Mouse (Mus musculus) erythroblast, embryonic 14.5 days (primary cell): ENCODE data around the gene Atrnl1.
"Not testable (repeated sequence)": the region's sequence is repeated elsewhere in the genome, so short reads cannot be mapped to it uniquely, and the experiment has no call there.

Experiments
- GATA1 ChIP-seq: IDR thresholded peaks from 2 replicates; pipeline ENCODE4 v1.6.1; 2012; ENCODE audit warnings: low read length, inconsistent platforms, mixed read lengths
- TAL1 ChIP-seq: IDR thresholded peaks from 3 replicates; pipeline ENCODE4 v1.6.1; 2012; ENCODE audit warnings: low read length, inconsistent platforms, mixed read lengths

- TF ChIP-seq GATA1, TAL1: not testable (repeated sequence)
These were observed 383.5 kb downstream of the Atrnl1 start for GRCm38 (mm10) chr19:57994174-57994833.
